Mouse (Mus musculus) heart, embryonic 13.5 days (tissue): ENCODE measurements around the gene Rap1gap2. TPM values are rescaled to one million over a fixed set of nuclear protein-coding genes. Genes with fewer than 3 reads are reported as not detected.

ENCODE experiments used
- ATAC-seq: fragments of 200-750 bp; cut with Nextera tagmentation; 2 replicates; pipeline ENCODE4 v1.8.0; 2017; ENCODE audit warnings: moderate TSS enrichment; ENCODE audit not compliant: insufficient number of reproducible peaks, low FRiP score, low TSS enrichment; ENCODE audit errors: extremely low read depth
- H3K27ac ChIP-seq: fragments of 300-500 bp; sonication (generic); replicated peaks from 2 replicates; pipeline ENCODE4 v1.5.1; 2015; ENCODE audit warnings: moderate library complexity, mild to moderate bottlenecking, inconsistent platforms
- H3K27me3 ChIP-seq: fragments of 300-500 bp; sonication (generic); replicated peaks from 2 replicates; pipeline ENCODE4 v1.6.1; 2015; ENCODE audit warnings: mild to moderate bottlenecking, inconsistent platforms
- H3K36me3 ChIP-seq: fragments of 300-500 bp; sonication (generic); 2 replicates; pipeline ENCODE4 v1.6.1; 2015; ENCODE audit warnings: mild to moderate bottlenecking, inconsistent platforms
- H3K4me1 ChIP-seq: fragments of 300-500 bp; sonication (generic); 2 replicates; pipeline ENCODE4 v1.6.1; 2015; ENCODE audit warnings: inconsistent platforms
- H3K4me2 ChIP-seq: fragments of 300-500 bp; sonication (generic); 2 replicates; pipeline ENCODE4 v1.6.1; 2015; ENCODE audit warnings: inconsistent platforms, mild to moderate bottlenecking, moderate library complexity
- H3K4me3 ChIP-seq: fragments of 300-500 bp; sonication (generic); 2 replicates; pipeline ENCODE4 v1.5.1; 2015; ENCODE audit warnings: moderate library complexity, mild to moderate bottlenecking, inconsistent platforms
- H3K9ac ChIP-seq: fragments of 300-500 bp; sonication (generic); 2 replicates; pipeline ENCODE4 v1.6.1; 2015; ENCODE audit warnings: inconsistent platforms, mild to moderate bottlenecking, moderate library complexity
- H3K9me3 ChIP-seq: fragments of 300-500 bp; sonication (generic); 2 replicates; pipeline ENCODE4 v1.6.1; 2016; ENCODE audit warnings: inconsistent platforms
- WGBS: fragments of 180-500 bp; shearing (Covaris S2); methylation state at CpG from one replicate; pipeline ENCODE4 v1.1.7; 2015; ENCODE audit warnings: mixed read lengths; 5-methylcytosine and 5-hydroxymethylcytosine counted together
- polyA plus RNA-seq: library from polyadenylated mRNA; unstranded; fragments of >200 nt; fragmentation: Nextera tagmentation; extraction: Ambion mirVana; gene quantifications from 2 replicates; pipeline ENCODE4 v1.2.1, GENCODE M21; 2015

Gene Rap1gap2
- polyA plus RNA-seq, 1 experiment from 2014 or later = 3.1 TPM

DNA sequence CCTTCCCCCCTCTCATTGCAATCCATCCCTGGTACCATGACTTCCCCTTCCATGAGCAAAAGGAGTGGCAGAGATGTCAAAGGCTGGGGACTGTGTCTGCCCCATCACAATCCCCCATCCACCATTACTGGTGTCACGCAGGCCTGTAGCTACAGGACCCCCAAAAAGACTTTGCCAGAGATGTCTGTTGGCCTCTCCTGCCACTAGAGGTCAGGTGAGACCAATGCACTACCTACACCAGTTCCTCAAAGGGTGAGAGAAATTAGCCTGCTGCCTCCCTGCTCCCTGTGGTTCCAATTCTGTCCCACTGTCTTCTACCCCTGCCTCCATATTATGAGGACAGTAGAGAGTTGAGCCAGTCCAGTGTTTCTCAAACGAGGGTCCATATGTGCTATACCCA, 208.6 kb downstream of the Rap1gap2 start:
- ATAC-seq = no peak
- peaks cover 14% of the 10 kb centered on the region for H3K4me1 ChIP-seq
- no peak overlapping the region for H3K4me2 ChIP-seq
- H3K9ac ChIP-seq = no peak overlapping the region
- H3K27me3 ChIP-seq = no peaks in the 10 kb centered on the region; the same call in 1 of the 2 replicates
- H3K36me3 ChIP-seq = 0 out of 2 replicates have a peak, but pooled peaks cover 6% of the 10 kb centered on the region
- no peak overlapping the region for H3K4me3 ChIP-seq
- WGBS = 45% methylated on average over 2 of the region's 2 CpGs
- H3K9me3 ChIP-seq = no peaks in the 10 kb centered on the region
- H3K27ac ChIP-seq = no peak overlapping the region

DNA sequence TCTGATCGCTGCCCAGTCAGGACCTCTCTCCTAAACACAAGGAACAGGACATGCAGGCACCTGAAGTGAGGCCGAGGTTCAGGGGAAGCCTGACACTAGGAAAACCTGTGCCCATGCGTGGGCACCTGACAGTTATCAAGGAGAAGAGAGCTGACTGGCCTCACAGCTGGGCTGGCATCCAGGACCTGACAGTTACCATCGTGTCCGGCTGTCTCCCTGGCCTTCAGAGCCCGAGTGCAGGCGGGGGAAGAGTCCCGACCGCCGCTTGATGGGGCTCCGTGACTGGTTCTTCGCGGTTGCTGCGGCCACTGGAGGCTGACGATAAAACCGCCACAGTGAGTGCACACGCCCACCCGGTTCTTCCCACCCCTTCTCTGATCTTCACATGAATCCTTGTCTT, 215.1 kb downstream of the Rap1gap2 start:
- no peak for ATAC-seq
- 74% methylated on average over 18 of the region's 18 CpGs for WGBS
- no peak overlapping the region for H3K4me2 ChIP-seq

DNA sequence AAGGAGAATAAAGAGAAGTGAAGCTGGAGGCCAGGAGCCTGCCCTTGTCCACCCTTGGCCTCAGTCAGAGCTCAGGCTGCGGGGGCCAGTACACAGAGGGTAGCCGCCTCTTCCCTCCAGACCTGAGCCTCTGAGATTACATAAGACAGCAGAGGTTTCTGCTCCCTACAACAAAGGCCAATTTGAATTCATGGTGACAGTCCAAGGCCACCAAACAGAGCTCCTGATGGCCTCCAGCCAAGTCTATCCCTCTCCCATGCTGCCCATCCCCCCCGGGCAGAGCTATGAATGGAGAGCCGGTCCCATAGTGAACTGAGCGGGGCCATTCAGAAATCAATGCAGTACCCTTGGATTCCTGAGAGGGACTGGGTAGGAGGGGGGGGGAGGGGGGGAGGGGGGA, 217.2 kb downstream of the Rap1gap2 start:
- H3K9me3 ChIP-seq = no peaks in the 10 kb centered on the region
- H3K36me3 ChIP-seq = peaks cover 32% of the 10 kb centered on the region
- peak overlapping the region; percentile 32; the same call in 1 of the 2 replicates for H3K27ac ChIP-seq
- H3K4me1 ChIP-seq = peaks cover 24% of the 10 kb centered on the region
- H3K27me3 ChIP-seq = no peaks in the 10 kb centered on the region
- no peak overlapping the region for H3K4me3 ChIP-seq
- 55% methylated on average over 5 of the region's 5 CpGs for WGBS
- H3K4me2 ChIP-seq = no peak overlapping the region
- H3K9ac ChIP-seq = 0 out of 2 replicates have a peak overlapping the region, but pooled peaks have one; percentile 24
- no peak; the same call in 1 of the 2 replicates for ATAC-seq

More for the DNA sequence above, 215.1 kb downstream of the Rap1gap2 start:
- peaks cover 24% of the 10 kb centered on the region for H3K4me1 ChIP-seq
- H3K36me3 ChIP-seq = peaks cover 26% of the 10 kb centered on the region
- H3K27me3 ChIP-seq = no peaks in the 10 kb centered on the region
- H3K9ac ChIP-seq = 0 out of 2 replicates have a peak overlapping the region, but pooled peaks have one; percentile 3
- no peaks in the 10 kb centered on the region for H3K9me3 ChIP-seq
- H3K4me3 ChIP-seq = no peak overlapping the region
- H3K27ac ChIP-seq = no peak overlapping the region

DNA sequence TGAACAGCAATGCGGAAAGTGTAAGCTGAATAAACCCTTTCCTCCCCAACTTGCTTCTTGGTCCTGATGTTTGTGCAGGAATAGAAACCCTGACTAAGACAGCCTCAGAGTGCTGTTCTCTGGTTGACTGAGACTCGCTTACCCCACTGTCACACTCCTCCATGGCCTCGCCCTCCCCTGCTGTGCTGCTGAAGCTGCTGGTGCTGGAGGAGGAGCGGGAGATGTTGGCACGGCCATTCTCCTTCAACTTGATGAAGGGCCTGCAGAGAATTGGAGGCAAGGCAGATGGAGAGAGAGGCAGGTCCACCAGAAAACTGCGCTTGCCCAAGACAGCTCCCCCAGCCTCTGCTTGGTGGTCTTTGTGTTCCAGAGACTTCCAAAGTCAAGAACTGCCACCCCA, 217.8 kb downstream of the Rap1gap2 start:
- ATAC-seq = no peak
- H3K4me2 ChIP-seq = no peak overlapping the region
- H3K27ac ChIP-seq = no peak overlapping the region
- 77% methylated on average over 6 of the region's 6 CpGs for WGBS
- no peak overlapping the region for H3K9ac ChIP-seq
- no peaks in the 10 kb centered on the region for H3K9me3 ChIP-seq
- H3K4me1 ChIP-seq = peaks cover 24% of the 10 kb centered on the region
- H3K4me3 ChIP-seq = no peak overlapping the region
- H3K36me3 ChIP-seq = peaks cover 33% of the 10 kb centered on the region
- H3K27me3 ChIP-seq = no peaks in the 10 kb centered on the region

DNA sequence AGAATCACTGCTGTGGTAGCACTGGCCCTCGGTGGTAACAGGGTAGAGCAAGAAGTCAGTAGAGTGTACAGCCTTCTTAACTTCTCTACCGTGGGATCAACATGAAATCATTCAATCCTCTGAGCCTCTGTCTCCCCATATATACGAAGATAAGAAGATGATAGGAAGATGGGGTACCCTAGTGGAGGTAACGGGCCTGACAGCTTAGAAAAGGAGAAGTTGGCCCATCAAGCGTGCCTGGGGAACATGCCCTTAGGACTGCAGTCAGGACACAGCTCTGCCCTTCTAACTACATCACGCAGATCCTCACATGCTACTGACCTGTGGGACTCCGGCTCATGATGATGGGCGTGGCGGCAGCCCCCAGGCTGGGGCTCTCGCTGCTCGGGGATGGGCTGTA, 218.8 kb downstream of the Rap1gap2 start:
- H3K4me1 ChIP-seq = peaks cover 33% of the 10 kb centered on the region
- no peaks in the 10 kb centered on the region for H3K27me3 ChIP-seq
- ATAC-seq = no peak
- no peak overlapping the region for H3K27ac ChIP-seq
- no peak overlapping the region for H3K9ac ChIP-seq
- H3K9me3 ChIP-seq = no peaks in the 10 kb centered on the region
- H3K4me2 ChIP-seq = no peak overlapping the region
- H3K36me3 ChIP-seq = peaks cover 33% of the 10 kb centered on the region
- no peak overlapping the region for H3K4me3 ChIP-seq
- WGBS = 77% methylated on average over 11 of the region's 11 CpGs

DNA sequence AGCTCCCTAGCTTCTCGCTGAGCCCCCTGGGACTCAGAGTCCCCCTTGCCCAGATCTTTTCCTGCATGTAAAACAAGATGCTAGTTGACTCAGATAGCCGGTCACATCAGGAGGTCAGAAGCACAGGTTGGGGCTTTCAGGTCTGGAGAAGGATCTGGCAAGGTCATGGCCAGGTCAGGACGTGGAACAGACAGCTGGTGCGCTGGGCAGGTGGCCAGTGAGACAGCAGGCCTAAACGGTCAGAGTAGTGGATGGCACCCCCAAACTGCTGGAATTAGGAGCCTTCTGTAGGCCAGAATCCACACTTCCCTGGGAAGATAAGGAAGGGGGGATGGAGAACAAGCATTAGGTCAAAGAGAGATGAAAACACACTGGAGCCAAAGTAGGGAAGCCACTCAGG, 223.5 kb downstream of the Rap1gap2 start:
- Histone ChIP-seq H3K9ac (no peak overlapping the region), H3K4me3 (no peak overlapping the region), H3K27me3 (no peaks in the 10 kb centered on the region), H3K27ac (no peak overlapping the region), H3K9me3 (no peaks in the 10 kb centered on the region), H3K4me2 (no peak overlapping the region), H3K36me3 (peaks cover 22% of the 10 kb centered on the region), H3K4me1 (peaks cover 23% of the 10 kb centered on the region)
- ATAC-seq = no peak
- WGBS = 72% methylated on average over 5 of the region's 5 CpGs

DNA sequence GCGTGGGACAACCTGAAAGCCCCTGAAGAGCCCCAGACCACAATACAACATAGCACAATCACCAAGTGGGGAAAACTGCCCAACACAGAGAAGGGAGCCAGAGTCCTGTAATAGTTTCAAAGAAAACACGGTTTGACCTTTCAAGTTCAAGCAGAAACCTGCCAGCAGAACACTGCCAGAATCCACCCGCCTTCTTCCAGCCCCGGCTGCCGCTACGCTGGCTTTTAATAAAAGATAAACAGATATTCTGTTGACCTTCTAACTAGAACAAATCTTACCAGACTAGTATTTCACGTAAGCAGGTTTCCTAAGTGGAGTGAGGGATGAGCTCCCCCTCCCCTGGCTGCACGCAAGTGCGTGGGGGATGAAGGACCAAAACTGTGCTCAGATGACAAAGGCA, 225.0 kb downstream of the Rap1gap2 start:
- H3K4me3 ChIP-seq = no peak overlapping the region
- no peak overlapping the region for H3K9ac ChIP-seq
- peaks cover 25% of the 10 kb centered on the region for H3K4me1 ChIP-seq
- 67% methylated on average over 9 of the region's 9 CpGs for WGBS
- peaks cover 13% of the 10 kb centered on the region for H3K36me3 ChIP-seq
- no peaks in the 10 kb centered on the region for H3K27me3 ChIP-seq
- H3K9me3 ChIP-seq = no peaks in the 10 kb centered on the region
- no peak overlapping the region for H3K4me2 ChIP-seq
- no peak for ATAC-seq
- H3K27ac ChIP-seq = peak overlapping the region; percentile 53

DNA sequence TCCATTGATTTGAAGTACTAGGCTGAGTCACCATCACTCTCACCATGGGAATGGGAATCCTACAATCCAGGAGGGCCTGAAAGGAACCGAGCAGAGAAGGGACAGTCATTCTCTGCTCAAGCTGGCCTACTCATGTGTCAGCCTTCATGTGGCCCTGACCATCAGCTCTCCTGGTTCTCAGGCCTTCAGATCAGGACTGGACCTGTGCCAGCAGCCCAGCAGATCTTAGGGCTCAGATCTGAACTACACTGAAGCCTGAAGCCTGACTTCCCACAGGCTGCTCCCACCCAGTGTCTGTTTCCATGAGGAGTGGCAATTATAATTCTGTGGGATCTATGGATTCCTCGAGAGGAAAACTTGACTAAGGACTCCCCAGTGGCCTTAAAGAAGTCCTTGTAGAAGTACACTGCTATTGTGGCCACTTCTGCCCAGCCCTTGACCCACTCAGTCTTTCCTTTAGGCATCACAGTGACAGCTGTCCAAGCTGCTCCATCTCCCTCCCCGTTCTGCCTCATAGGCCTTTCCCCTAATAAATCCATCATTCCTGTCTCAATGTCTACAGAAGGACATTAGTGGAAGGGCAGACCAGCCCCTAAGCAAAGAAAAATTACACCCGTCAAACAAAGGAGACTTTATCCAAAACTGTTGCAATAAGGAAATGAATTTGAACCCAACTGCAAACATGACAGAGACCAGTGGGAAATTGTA, 231.4 kb downstream of the Rap1gap2 start:
- Histone ChIP-seq H3K4me1 (peaks cover 5% of the 10 kb centered on the region; the same call in 1 of the 2 replicates), H3K36me3 (no peaks in the 10 kb centered on the region)
- 61% methylated on average over 4 of the region's 4 CpGs for WGBS

DNA sequence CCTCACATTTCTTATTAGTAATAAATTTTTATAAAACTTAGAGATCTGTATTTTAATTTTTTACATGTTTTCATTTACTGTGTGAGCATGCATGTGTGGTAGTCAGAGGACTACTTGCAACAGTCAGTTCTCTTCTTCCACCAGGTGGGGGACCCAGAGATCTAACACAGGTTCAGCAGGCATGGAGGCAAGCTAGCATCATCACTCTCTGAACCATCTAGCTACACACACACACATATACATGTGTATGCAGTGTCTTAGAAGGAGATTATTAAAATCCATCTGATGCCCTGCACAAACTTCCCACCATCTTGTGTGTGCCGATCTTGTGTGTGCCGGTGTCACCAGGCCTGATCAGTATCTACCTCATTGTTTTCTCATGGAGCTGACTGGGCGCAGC, 233.9 kb downstream of the Rap1gap2 start:
- no peak overlapping the region for H3K4me3 ChIP-seq
- no peak for ATAC-seq
- WGBS = 68% methylated on average over 3 of the region's 3 CpGs
- 0 out of 2 replicates have a peak, but pooled peaks cover 5% of the 10 kb centered on the region for H3K27me3 ChIP-seq
- no peak overlapping the region for H3K9ac ChIP-seq
- no peaks in the 10 kb centered on the region for H3K36me3 ChIP-seq
- no peaks in the 10 kb centered on the region; the same call in 1 of the 2 replicates for H3K4me1 ChIP-seq
- no peaks in the 10 kb centered on the region for H3K9me3 ChIP-seq
- no peak overlapping the region for H3K27ac ChIP-seq
- H3K4me2 ChIP-seq = no peak overlapping the region

More for the DNA sequence above, 231.4 kb downstream of the Rap1gap2 start:
- no peak for ATAC-seq
- Histone ChIP-seq H3K4me3 (no peak overlapping the region), H3K27ac (no peak overlapping the region), H3K27me3 (0 out of 2 replicates have a peak, but pooled peaks cover 5% of the 10 kb centered on the region), H3K4me2 (no peak overlapping the region), H3K9me3 (no peaks in the 10 kb centered on the region), H3K9ac (no peak overlapping the region)

DNA sequence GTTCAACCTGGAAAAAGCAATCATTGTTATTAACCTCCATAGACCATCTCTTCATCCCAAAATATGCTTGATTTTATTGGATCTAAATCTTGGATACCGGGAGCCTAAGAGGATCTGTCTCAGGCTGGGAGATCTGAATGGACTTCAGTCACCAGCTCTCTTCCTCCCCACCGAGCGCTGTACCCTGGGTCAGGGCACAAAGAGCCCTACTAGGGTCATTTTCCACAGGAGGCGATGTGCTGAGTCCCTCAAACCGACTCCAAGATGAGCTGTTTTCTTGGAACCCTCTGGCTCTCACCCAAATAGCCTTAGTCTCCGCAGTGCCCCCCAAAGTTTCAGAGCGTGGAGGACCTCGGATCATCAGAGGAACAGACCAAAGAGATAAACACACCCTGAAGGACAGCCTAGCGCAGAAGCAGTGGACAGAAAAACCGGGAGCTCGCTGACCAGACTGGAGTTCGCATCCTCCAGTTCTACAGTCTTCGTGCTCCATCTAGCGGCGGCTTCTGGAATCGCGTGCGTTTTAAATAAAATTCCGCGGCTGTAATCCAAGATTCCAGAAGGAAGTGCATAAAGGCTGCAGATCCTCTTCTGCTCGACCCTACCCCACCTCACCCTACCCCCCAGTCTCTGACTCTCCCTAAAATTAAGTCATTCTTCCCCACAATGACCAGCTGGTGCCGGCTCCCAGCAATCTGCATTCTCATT, 239.2 kb downstream of the Rap1gap2 start:
- H3K4me2 ChIP-seq = no peak overlapping the region

DNA sequence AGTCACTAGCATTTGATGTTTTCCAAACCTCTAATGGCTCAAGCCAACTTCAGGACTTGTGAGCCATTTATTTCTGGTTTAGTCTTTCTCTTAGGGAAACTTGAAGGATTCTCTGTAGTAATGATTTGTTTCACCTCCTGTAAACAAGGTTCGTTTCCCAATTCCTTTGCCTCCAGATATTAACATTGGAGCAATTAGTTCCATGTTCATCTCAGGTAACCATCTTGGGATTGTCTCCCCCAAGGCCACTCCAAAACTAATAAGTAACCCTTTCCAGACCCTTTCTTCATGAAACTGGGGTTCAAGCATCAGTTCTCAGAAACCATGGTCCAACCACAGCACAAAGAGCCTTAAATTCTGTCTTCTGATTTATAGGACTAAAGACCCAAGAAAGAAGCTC, 248.9 kb downstream of the Rap1gap2 start, which contains the start of gene Olfr412:
Gene Olfr412 (plus strand): TSS at position 301 of the 400 bp plus-strand sequence.
- no peak within 1 kb of the TSS for H3K9ac ChIP-seq
- peaks cover 10% of the 10 kb centered on the region for H3K9me3 ChIP-seq
- no peaks in the 10 kb centered on the region for H3K4me1 ChIP-seq
- H3K4me2 ChIP-seq = no peak within 1 kb of the TSS
- H3K4me3 ChIP-seq = no peak within 1 kb of the TSS
- 61% methylated on average over 1 of the region's 1 CpGs for WGBS
- no peaks in the 10 kb centered on the region for H3K36me3 ChIP-seq
- ATAC-seq = no peak
- peaks cover 4% of the 10 kb centered on the region; the same call in 1 of the 2 replicates for H3K27me3 ChIP-seq
- no peak within 1 kb of the TSS for H3K27ac ChIP-seq

More for the DNA sequence above, 239.2 kb downstream of the Rap1gap2 start:
- Histone ChIP-seq H3K36me3 (no peaks in the 10 kb centered on the region), H3K27me3 (peaks cover 20% of the 10 kb centered on the region), H3K4me3 (no peak overlapping the region), H3K9ac (no peak overlapping the region), H3K4me1 (no peaks in the 10 kb centered on the region; the same call in 1 of the 2 replicates), H3K9me3 (peaks cover 5% of the 10 kb centered on the region; the same call in 1 of the 2 replicates), H3K27ac (no peak overlapping the region)
- ATAC-seq = no peak
- 13% methylated on average over 22 of the region's 22 CpGs for WGBS
